Mouse (Mus musculus) left cerebral cortex, adult 18-20 months (tissue): ENCODE measurements around the gene Cenpi. TPM values are rescaled to one million over a fixed set of nuclear protein-coding genes. Genes with fewer than 3 reads are reported as not detected.
A peak's percentile ranks its signal among the peaks of the same experiment; 100 is the strongest.

Experiments
- DNase-seq, 2 experiments: peaks; one replicate each; pipeline ENCODE4 v3.0.0; 2021 to 2022; ENCODE audit warnings: low spot score in 2 of 2, mixed read lengths in 1 of 2
- total RNA-seq, 2 experiments: library from RNA; stranded (reverse); gene quantifications; 2 replicates each; pipeline ENCODE4 v1.2.3; 2021

Cenpi gene
- total RNA-seq, 2 experiments from 2014 or later, result 0.37 to 0.44 TPM

DNA sequence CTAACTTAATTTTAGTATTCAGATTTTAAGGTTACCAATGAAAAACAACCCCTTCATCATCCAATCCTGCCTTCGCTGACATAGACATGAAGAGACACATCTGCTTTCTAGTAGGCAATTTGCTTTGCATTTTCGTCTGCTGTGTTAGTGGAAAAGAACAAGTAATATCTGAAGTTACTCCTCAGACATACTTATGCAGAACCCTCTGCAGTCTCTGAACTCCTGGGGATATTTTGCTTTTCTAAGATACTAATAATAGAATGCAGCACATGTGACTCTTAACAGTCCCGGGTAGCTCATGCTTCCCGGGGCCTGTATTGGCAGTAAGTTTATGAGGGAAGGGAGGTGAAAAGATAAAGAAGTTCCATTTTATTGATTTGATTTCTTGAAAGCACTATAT, 54.3 kb downstream of the Cenpi start:
- DNase-seq, result no peak

DNA sequence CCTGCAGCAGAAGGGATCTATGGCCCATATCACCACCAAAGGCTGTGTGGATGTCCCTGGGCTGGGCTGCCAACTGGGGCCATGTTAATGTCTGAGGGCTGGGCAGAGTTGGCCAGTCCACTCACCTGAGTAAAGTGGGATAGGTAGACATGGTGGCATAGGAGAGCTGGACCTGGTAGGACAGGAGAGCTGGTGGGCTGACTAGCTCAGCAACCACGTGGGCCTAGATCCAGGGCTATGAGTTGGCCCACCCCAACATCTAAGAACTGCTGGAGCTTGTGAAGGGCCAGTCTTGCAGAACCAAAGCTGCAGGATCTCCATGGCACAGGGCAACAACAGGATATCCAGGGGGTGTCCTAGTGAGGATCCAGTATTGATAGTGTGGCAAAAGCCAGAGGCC, 57.5 kb downstream of the Cenpi start:
- no peak for DNase-seq

DNA sequence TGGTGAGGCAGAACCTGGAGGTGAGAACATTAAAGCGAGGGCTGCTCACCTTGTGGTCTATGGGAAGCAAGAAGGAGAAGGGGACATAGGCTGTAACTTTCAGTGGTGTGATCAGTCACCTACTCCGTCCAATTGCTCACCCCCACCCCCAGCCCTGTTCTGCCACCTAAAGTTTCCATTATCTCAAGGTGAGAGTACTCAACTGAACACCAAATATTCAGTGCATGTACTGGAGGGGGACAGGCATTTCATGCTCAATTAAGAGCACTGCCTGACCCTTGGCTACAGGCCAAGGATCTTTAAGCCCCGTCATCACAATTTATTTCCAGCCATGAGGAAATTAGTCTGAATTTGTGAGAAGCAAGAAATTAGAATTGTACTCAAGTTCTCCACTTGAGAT, 58.7 kb downstream of the Cenpi start:
- DNase-seq, result no peak

DNA sequence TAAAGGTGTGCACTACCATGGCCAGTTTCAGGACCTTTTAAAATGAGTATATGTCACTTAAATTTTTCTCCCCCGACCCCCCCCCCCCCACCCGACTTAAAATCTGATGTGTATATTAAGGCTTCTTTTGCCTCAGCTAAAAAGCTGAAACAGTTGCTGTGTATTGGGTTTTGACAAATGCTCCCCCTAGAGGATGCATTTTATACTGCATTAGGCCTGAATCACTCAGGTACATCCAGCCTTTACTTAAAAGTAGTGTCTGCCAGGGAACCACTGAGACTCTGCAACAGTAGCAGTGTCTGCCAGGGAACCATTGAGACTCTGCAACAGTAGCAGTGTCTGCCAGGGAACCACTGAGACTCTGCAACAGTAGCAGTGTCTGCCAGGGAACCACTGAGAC, 63.4 kb downstream of the Cenpi start:
- no peak for DNase-seq

DNA sequence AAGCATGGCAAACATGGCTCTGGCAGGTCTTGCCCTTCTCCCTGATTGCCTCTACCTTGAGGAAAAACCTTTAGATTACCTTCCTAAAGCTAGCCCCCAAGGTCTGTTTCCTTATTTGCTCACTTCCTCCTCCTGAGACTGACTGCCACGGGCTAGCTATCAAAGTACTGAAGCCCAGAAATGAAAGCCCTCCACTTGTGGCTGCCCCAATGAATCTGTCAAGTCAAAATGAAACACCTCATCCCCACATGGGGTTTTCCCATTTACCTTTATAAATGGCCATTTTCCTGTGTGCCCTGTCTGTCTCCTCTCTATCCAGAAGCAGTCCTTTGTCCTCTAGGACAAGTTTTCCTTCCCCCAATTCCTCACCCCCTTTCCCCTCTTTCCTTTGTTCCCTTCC, 66.3 kb downstream of the Cenpi start:
- DNase-seq, result no peak

DNA sequence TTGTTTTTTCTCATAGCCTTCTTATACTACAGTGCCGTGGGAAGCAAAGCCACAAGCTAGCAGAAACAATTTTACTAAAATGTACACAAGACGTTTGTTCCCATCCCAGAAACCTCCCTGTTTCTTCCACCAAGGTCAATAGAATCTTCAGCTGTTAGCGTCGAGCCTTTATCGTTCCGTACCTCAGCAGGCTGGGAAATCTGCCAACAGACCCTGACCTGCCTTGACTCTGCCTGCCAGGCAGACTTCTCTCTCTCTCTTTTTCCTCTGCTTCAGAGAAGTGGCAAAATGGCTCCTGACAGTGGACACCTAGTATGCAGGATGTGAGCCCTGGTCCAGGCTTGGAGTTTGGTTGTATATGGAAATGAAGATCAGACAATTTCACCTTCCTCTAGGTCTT, 77.0 kb downstream of the Cenpi start:
- DNase-seq, result no peak

DNA sequence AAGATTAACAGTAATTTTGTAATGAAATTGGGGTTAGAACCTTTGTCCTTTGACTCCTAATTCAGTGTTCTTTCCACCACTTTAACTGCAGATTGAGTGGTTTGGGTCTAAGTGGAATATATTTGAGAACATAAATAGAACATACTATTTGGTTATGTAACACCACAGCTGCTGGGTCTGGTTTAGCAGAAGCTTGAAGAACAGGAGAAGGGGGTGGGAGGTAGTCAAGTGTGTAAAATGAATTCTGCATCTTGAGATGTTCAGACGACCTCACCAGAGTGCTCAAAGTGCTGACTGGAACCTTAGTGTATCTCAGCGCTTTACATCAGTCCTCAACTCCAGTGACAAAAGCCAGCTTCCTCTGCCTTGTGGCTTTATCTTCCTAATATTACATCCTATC, 91.1 kb downstream of the Cenpi start:
- DNase-seq, result no peak

DNA sequence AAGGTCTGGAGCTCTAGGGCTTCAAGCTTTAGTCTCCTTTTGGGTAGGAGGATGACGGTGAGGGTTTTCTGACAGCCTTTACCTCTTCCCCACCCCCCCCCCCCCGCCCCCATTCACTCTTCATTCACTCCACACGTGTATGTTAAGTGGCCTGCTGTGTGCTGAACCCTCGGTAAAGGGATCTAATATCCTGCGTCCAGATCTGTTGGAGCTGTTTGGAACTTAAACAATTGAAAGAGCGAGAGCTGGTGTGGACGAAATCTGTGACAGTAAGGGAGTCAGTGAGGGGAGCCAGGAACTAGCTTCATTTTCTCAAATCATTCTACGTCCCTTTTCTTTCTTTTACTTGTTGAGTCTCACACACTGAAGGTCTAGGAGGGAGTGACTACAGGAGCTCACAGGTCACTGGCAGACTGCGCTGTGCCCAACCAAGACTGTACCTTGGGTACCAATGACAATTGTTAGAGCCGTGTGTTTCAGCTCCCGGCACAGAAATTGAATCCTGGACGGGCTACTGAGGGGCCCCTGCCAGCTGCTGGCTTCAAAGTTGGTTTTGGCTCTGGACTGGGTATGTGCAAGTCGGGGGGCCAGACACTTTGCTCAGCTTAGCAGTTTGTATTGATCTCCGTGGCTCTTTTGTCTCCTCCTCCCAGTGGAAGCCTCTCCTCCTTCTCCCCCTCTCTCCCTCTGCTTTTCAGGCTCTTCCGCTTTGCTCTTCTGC, 96.1 kb downstream of the Cenpi start, which contains the start of gene Drp2:
Gene Drp2 (plus strand): TSS at position 689 of the 721 bp plus-strand sequence.
- DNase-seq, result no peak

DNA sequence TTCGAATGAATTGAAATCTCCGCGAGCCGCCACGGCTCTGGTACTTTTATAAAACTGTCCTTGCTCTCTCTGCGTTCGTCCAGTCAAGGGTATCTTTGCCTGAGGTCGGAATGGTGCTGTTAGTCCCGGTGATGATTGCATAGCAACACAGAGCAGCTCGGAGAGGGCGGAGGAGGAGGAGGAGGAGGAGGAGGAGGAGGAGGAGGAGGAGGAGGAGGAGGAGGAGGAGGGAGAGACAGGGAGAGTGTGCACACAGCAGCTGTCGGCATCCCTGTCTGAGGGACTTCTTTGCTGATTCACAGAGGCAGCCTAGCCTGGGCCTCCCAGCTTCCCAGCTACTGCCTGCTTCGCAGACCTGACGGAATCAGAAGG, 96.7 kb downstream of the Cenpi start:
- DNase-seq, result peak in 1 of 2 experiments; percentile 27

DNA sequence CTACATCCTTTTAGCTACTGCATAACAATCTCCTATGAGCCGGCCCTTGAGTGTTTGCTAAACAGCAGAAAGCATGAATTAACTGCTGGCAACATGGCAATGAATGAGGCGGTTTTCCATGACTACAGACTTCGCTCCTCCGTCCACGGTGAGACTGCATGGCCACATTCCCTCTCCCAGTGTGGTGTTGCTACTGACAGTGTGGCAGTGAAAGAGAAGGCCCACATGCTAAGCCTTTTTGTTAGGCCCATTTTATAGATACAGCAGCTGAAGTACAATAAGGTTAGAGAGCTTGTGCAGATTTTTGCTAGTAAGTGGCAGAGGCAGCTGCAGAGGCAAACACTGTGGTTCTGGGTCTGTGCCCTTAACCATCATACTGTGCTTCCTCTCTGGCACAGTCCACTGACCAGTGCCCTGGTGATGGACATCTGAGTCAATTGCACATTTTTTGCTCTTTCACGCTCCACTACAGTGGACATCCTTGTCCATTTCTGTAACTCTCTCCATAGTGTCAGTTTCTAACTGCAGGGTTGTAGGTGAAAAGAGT, 101.5 kb downstream of the Cenpi start:
- DNase-seq, result no peak

DNA sequence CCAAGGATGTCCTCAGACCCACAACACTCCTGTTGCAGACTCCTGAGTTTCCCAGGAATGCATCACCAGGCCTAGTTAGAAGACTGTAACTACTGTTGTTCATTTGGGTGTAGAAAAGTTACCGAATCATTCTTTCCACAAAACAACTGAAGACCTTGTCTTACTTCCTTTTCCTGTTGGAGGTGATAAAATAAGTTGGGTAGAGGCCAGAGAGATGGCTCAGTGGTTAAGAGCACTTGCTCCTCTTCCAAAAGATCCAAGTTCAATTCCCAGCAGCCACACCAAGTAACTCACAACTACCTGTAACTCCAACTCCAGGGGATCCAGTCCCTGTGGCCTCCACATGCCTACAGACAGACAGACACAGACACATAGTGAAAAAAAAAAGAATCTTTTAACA, 104.2 kb downstream of the Cenpi start:
- DNase-seq, result no peak

Other genes starting within 250 kb of the Cenpi start
- gene Cstf2, start 248.9 kb upstream of the Cenpi start, total RNA-seq, result 100 to 1,000 TPM; 126 to 127 TPM
- gene Xkrx, start 146.0 kb upstream of the Cenpi start, total RNA-seq, result 1 to 10 TPM; 1.3 to 1.8 TPM
- gene Arl13a, start 120.6 kb upstream of the Cenpi start, total RNA-seq, result not detected
- gene Nox1, start 86.1 kb upstream of the Cenpi start, total RNA-seq, result not detected
- gene Trmt2b, start 31.1 kb upstream of the Cenpi start, total RNA-seq, result 10 to 100 TPM in 1 of 2 experiments, 1 to 10 TPM in 1; 9.8 to 11.6 TPM
- gene Tmem35a, start 12.9 kb upstream of the Cenpi start, total RNA-seq, result 10 to 100 TPM; 64.0 to 64.1 TPM
- 10 to 100 TPM; 49.4 to 55.2 TPM for gene Drp2, start 96.5 kb downstream of the Cenpi start, total RNA-seq
- not detected for gene Taf7l, start 168.4 kb downstream of the Cenpi start, total RNA-seq
- gene Timm8a1, start 233.8 kb downstream of the Cenpi start, total RNA-seq, result 10 to 100 TPM; 14.2 to 18.6 TPM